Mouse (Mus musculus) bone marrow, adult 2 months (tissue): ENCODE data around the gene Ccdc157. TPM values are rescaled to one million over a fixed set of nuclear protein-coding genes. Genes with fewer than 3 reads are reported as not detected.
"Not testable (repeated sequence)": the region's sequence is repeated elsewhere in the genome, so short reads cannot be mapped to it uniquely, and the experiment has no call there.

ENCODE experiments used
- H3K27ac ChIP-seq: fragments of 200-500 bp; 2 replicates; pipeline ENCODE4 v1.5.1; 2012; ENCODE audit warnings: low read depth, mild to moderate bottlenecking, control low read depth, inconsistent platforms, low read length; ENCODE audit not compliant: control insufficient read depth, poor library complexity, insufficient read depth
- H3K4me1 ChIP-seq: fragments of 200-500 bp; 2 replicates; pipeline ENCODE4 v1.6.1; 2011; ENCODE audit warnings: low read length; ENCODE audit not compliant: control insufficient read depth, insufficient read depth
- H3K4me3 ChIP-seq: fragments of 200-500 bp; replicated peaks from 2 replicates; pipeline ENCODE3; 2011; ENCODE audit warnings: mild to moderate bottlenecking, low read depth, low read length, control low read depth; ENCODE audit not compliant: control insufficient read depth
- CTCF ChIP-seq: fragments of 200-500 bp; IDR thresholded peaks from 2 replicates; pipeline ENCODE4 v1.5.1; 2011; ENCODE audit warnings: low read length, control low read depth; ENCODE audit not compliant: control insufficient read depth, insufficient read depth
- POLR2A ChIP-seq: fragments of 200-500 bp; IDR thresholded peaks from 2 replicates; pipeline ENCODE4 v1.6.1; 2011; ENCODE audit warnings: low read depth, mild to moderate bottlenecking, control low read depth, low read length, borderline replicate concordance; ENCODE audit not compliant: control insufficient read depth
- WGBS: fragments of 180-500 bp; shearing (Covaris S2); methylation state at CpG from one replicate; pipeline ENCODE4 v1.1.7; 2018; 5-methylcytosine and 5-hydroxymethylcytosine counted together
- polyA plus RNA-seq: library from polyadenylated mRNA; stranded (reverse); fragments of >200 nt; gene quantifications from 2 replicates; pipeline ENCODE4 v1.2.4, GENCODE M21; 2011; ENCODE audit warnings: low replicate concordance; ENCODE audit not compliant: missing spikeins, insufficient read depth, insufficient read length

The Ccdc157 gene
- polyA plus RNA-seq, 1 experiment, result 5.0 TPM

DNA sequence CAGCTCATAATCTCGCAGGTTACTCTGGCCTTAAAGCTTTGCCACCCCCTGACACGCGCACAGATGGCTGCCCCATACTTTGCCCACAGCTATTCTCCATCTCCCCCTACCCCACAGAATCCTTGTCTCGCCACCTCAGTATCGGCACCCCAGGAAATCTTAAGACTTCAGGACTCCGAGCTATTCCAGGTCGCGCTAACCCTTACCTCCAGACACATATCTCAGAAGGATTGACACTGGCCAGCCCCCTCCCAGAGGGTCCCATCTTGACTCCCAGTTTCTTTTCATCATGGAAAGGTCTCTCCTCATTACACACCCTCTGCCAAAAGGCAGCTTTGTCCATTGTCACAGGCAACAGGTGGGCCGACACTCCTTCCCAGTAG is 27.2 kb upstream of the Ccdc157 start:
- WGBS, result 24% methylated on average over 9 of the region's 9 CpGs
- Histone ChIP-seq H3K4me1 (no peaks in the 10 kb centered on the region; the same call in 1 of the 2 replicates), H3K4me3 (peak overlapping the region; percentile 76), H3K27ac (no peak overlapping the region)
- TF ChIP-seq POLR2A, result no peak
- TF ChIP-seq CTCF, result no peak

GRCm38 (mm10) chr11:4186486-4187317 is 26.6 kb upstream of the Ccdc157 start, which contains the start of gene Tbc1d10a:
TSS of gene Tbc1d10a (plus strand) at chr11:4186789.
- under 1% methylated on average over 71 of the region's 71 CpGs for WGBS
- Histone ChIP-seq H3K4me3 (peak within 1 kb of the TSS; percentile 76), H3K27ac (peak within 1 kb of the TSS; percentile 32; the same call in 1 of the 2 replicates), H3K4me1 (no peaks in the 10 kb centered on the region; the same call in 1 of the 2 replicates)
- TF ChIP-seq CTCF (no peak), POLR2A (peak; percentile 66; the same call in 1 of the 2 replicates)

DNA sequence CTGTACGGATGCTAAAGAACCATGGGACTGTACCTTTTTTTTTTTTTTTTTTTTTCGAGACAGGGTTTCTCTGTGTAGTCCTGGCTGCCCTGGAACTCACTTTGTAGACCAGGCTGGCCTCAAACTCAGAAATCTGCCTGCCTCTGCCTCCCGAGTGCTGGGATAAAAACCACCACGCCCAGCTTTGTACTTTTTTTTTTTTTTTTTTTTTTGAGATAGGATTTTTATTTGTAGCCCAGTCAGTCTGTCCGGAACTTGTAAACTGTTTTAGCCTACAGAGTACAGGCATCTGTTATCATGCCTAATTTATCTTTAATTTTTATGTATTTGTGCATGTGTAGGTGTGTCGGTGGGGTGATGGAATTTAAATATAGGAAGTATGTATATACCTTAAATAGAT is 25.4 kb upstream of the Ccdc157 start:
- 78% methylated on average over 6 of the region's 6 CpGs for WGBS
- not testable (repeated sequence) for H3K27ac ChIP-seq, H3K4me1 ChIP-seq, H3K4me3 ChIP-seq

GRCm38 (mm10) chr11:4184251-4184952 is 24.3 kb upstream of the Ccdc157 start:
- no peak overlapping the region for H3K27ac ChIP-seq
- TF ChIP-seq CTCF (no peak), POLR2A (no peak)
- H3K4me1 ChIP-seq, result no peaks in the 10 kb centered on the region; the same call in 1 of the 2 replicates
- H3K4me3 ChIP-seq, result no peak overlapping the region
- WGBS, result 67% methylated on average over 4 of the region's 4 CpGs

DNA sequence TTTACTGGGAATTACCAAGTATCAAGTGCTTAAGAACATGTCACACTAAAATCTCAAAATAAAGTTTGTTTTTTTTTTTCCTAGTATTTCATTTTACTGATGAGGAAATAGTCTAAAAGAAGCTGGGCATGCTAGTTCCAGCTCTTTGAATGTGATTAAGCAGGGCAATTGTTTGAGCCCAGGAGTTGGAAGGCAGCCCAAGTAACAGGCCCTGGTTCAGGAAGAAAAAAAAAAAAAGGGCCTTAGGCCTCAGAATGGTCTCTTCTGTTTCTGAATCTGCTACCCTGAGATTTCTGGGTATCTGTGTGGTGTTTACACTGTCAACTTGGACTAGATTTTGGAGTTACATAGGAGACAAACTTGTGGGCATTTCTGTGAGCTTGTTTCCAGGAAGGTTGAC is 23.4 kb upstream of the Ccdc157 start:
- no peak overlapping the region for H3K4me3 ChIP-seq
- H3K4me1 ChIP-seq, result no peaks in the 10 kb centered on the region; the same call in 1 of the 2 replicates
- no peak overlapping the region for H3K27ac ChIP-seq
- TF ChIP-seq POLR2A (no peak), CTCF (no peak)

GRCm38 (mm10) chr11:4182061-4182460 is 22.0 kb upstream of the Ccdc157 start:
- TF ChIP-seq POLR2A (no peak), CTCF (no peak)
- no peak overlapping the region for H3K4me3 ChIP-seq
- 71% methylated on average over 1 of the region's 1 CpGs for whole genome bisulfite sequencing

DNA sequence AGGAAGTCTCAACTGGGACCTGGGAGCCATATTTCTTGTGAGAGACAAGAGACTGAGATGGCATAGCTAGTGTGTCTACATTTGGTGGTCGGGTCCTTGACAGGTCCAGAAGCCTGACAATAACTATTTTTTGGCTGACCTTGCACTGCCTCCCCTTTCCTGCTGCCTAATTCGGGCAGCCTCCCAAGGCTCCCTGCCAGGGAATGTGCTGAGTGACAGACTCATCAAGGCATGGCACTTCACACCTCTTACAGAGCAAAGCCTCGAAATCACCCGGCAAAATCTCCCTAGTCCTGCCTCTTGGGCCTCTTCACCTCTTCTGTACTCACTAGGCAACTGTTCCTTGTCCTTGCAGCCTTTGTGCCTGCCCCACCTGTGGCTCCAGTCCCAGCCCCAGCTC is 17.6 kb upstream of the Ccdc157 start:
- no peak overlapping the region for H3K4me3 ChIP-seq
- no peaks in the 10 kb centered on the region for H3K4me1 ChIP-seq
- 81% methylated on average over 4 of the region's 4 CpGs for WGBS
- no peak overlapping the region for H3K27ac ChIP-seq
- TF ChIP-seq POLR2A, result no peak
- TF ChIP-seq CTCF, result no peak

More at GRCm38 (mm10) chr11:4182061-4182460, 22.0 kb upstream of the Ccdc157 start:
- H3K4me1 ChIP-seq, result no peaks in the 10 kb centered on the region
- H3K27ac ChIP-seq, result no peak overlapping the region

GRCm38 (mm10) chr11:4174586-4174985 is 14.5 kb upstream of the Ccdc157 start:
- Histone ChIP-seq H3K27ac (no peak overlapping the region), H3K4me1 (no peaks in the 10 kb centered on the region), H3K4me3 (no peak overlapping the region)
- TF ChIP-seq CTCF (no peak), POLR2A (no peak)
- 95% methylated on average over 5 of the region's 5 CpGs for WGBS
